Mouse (Mus musculus) heart, adult 8-10 months (tissue): ENCODE measurements around the gene Dnajc13. TPM values are rescaled to one million over a fixed set of nuclear protein-coding genes. Genes with fewer than 3 reads are reported as not detected.

Source experiments
- DNase-seq: peaks from one replicate; pipeline ENCODE4 v3.0.0; 2022; ENCODE audit warnings: low spot score
- total RNA-seq, 4 experiments: library from RNA; stranded (reverse); gene quantifications; 2 replicates each; pipeline ENCODE4 v1.2.4; 2022

Dnajc13 gene
- total RNA-seq, 4 experiments from 2014 or later: 28.3 to 36.0 (median 32.0) TPM

GRCm38 (mm10) chr9:104254408-104255180 lies 8.1 kb downstream of the Dnajc13 start:
- no peak for DNase-seq

GRCm38 (mm10) chr9:104252637-104253036 lies 10.1 kb downstream of the Dnajc13 start:
- no peak for DNase-seq

- no peak for DNase-seq
These were observed 11.0 kb downstream of the Dnajc13 start for GRCm38 (mm10) chr9:104251687-104252086.

GRCm38 (mm10) chr9:104251111-104251510 lies 11.6 kb downstream of the Dnajc13 start:
- DNase-seq: no peak

- no peak for DNase-seq
These were observed 15.3 kb downstream of the Dnajc13 start for GRCm38 (mm10) chr9:104247307-104247987.

GRCm38 (mm10) chr9:104243799-104244466 lies 18.8 kb downstream of the Dnajc13 start:
- DNase-seq: no peak

GRCm38 (mm10) chr9:104240146-104240545 lies 22.6 kb downstream of the Dnajc13 start:
- DNase-seq: no peak

GRCm38 (mm10) chr9:104239076-104239475 lies 23.7 kb downstream of the Dnajc13 start:
- DNase-seq: no peak

- no peak for DNase-seq
These were observed 26.3 kb downstream of the Dnajc13 start for GRCm38 (mm10) chr9:104236256-104236930.

- peak; percentile 24 for DNase-seq
These were observed 27.0 kb downstream of the Dnajc13 start for GRCm38 (mm10) chr9:104235751-104236150.

GRCm38 (mm10) chr9:104233815-104234214 lies 28.9 kb downstream of the Dnajc13 start:
- DNase-seq: no peak

GRCm38 (mm10) chr9:104233060-104233459 lies 29.7 kb downstream of the Dnajc13 start:
- DNase-seq: no peak

GRCm38 (mm10) chr9:104232004-104232403 lies 30.7 kb downstream of the Dnajc13 start:
- DNase-seq: no peak

- no peak for DNase-seq
These were observed 51.3 kb downstream of the Dnajc13 start for GRCm38 (mm10) chr9:104211402-104211801.

- DNase-seq: peak; percentile 14
These were observed 58.9 kb downstream of the Dnajc13 start for GRCm38 (mm10) chr9:104203851-104204250.

- no peak for DNase-seq
These were observed 68.2 kb downstream of the Dnajc13 start for GRCm38 (mm10) chr9:104194528-104194927.

GRCm38 (mm10) chr9:104193900-104194299 lies 68.8 kb downstream of the Dnajc13 start:
- DNase-seq: peak; percentile 23

- DNase-seq: no peak
These were observed 69.4 kb downstream of the Dnajc13 start for GRCm38 (mm10) chr9:104193327-104193726.

- no peak for DNase-seq
These were observed 70.2 kb downstream of the Dnajc13 start for GRCm38 (mm10) chr9:104192513-104192912.

- no peak for DNase-seq
These were observed 73.1 kb downstream of the Dnajc13 start for GRCm38 (mm10) chr9:104189657-104190056.

- DNase-seq: no peak
These were observed 74.0 kb downstream of the Dnajc13 start for GRCm38 (mm10) chr9:104188704-104189103.

GRCm38 (mm10) chr9:104187028-104187427 lies 75.7 kb downstream of the Dnajc13 start:
- no peak for DNase-seq
